Mouse (Mus musculus): ENCODE measurements around the gene Ppy. TPM values are rescaled to one million over a fixed set of nuclear protein-coding genes. Genes with fewer than 3 reads are reported as not detected.

Ppy gene
- polyA plus RNA-seq, 1 experiment = not detected

- Histone ChIP-seq H3K79me2 (ENCODE audit: control insufficient read depth, insufficient read depth) (no peaks in the 10 kb centered on the region), H3K4me3 (no peak overlapping the region), H3K27me3 (ENCODE audit: control insufficient read depth, insufficient read depth, insufficient read length) (peaks cover 4% of the 10 kb centered on the region), H3K36me3 (ENCODE audit: control insufficient read depth, insufficient read depth) (no peaks in the 10 kb centered on the region), H3K4me2 (ENCODE audit: low read depth) (no peak overlapping the region), H3ac (ENCODE audit: control insufficient read depth, insufficient read length) (no peak overlapping the region)
- TF ChIP-seq POLR2A (IDR thresholded peaks at IDR 0.05; ENCODE audit: insufficient read length, low read depth) (no peak), USF1 (IDR thresholded peaks at IDR 0.05; ENCODE audit: low read depth) (no peak), CEBPB (IDR thresholded peaks at IDR 0.05; ENCODE audit: insufficient read depth, poor library complexity, severe bottlenecking) (no peak), SRF (IDR thresholded peaks at IDR 0.05; ENCODE audit: control insufficient read depth, insufficient read length, low read depth) (no peak), POLR2AphosphoS2 (IDR thresholded peaks at IDR 0.05; ENCODE audit: insufficient read length, low read depth) (no peak), TCF3 (IDR thresholded peaks at IDR 0.05; ENCODE audit: insufficient read length, low read depth) (no peak), MAX (IDR thresholded peaks at IDR 0.05; ENCODE audit: low read depth) (no peak), MYOG (IDR thresholded peaks at IDR 0.05; ENCODE audit: control insufficient read depth in 1 of 3, insufficient read depth in 1 of 3, insufficient read length in 2 of 3, low read depth in 2 of 3) (no peak), TCF12 (IDR thresholded peaks at IDR 0.05; ENCODE audit: insufficient read depth, poor library complexity, severe bottlenecking) (no peak), E2F4 (IDR thresholded peaks at IDR 0.05; ENCODE audit: insufficient read depth) (no peak), REST (IDR thresholded peaks at IDR 0.05; ENCODE audit: insufficient read depth, insufficient read length) (no peak), MYOD1 (IDR thresholded peaks at IDR 0.05; ENCODE audit: control insufficient read depth in 1 of 3, insufficient read length in 2 of 3, low read depth in 2 of 3) (no peak)
Measured at GRCm38 (mm10) chr11:102061941-102062473, 39.1 kb downstream of the Ppy start.

GRCm38 (mm10) chr11:102061236-102061940 is 39.7 kb downstream of the Ppy start:
- Histone ChIP-seq H3K36me3 (ENCODE audit: control insufficient read depth, insufficient read depth) (no peaks in the 10 kb centered on the region), H3K4me3 (no peak overlapping the region), H3K79me2 (ENCODE audit: control insufficient read depth, insufficient read depth) (no peaks in the 10 kb centered on the region), H3K27me3 (ENCODE audit: control insufficient read depth, insufficient read depth, insufficient read length) (peaks cover 10% of the 10 kb centered on the region), H3K4me2 (ENCODE audit: low read depth) (no peak overlapping the region), H3ac (ENCODE audit: control insufficient read depth, insufficient read length) (no peak overlapping the region)
- TF ChIP-seq MAX (IDR thresholded peaks at IDR 0.05; ENCODE audit: low read depth) (no peak), MYOD1 (IDR thresholded peaks at IDR 0.05; ENCODE audit: control insufficient read depth in 1 of 3, insufficient read length in 2 of 3, low read depth in 2 of 3) (no peak), USF1 (IDR thresholded peaks at IDR 0.05; ENCODE audit: low read depth) (peak; percentile 50)

- H3ac ChIP-seq (ENCODE audit: control insufficient read depth, insufficient read length) = no peak overlapping the region
- TF ChIP-seq CEBPB (IDR thresholded peaks at IDR 0.05; ENCODE audit: insufficient read depth, poor library complexity, severe bottlenecking) = no peak
- TF ChIP-seq USF1 (IDR thresholded peaks at IDR 0.05; ENCODE audit: low read depth) = no peak
- TF ChIP-seq POLR2AphosphoS2 (IDR thresholded peaks at IDR 0.05; ENCODE audit: insufficient read length, low read depth) = no peak
- TF ChIP-seq POLR2A (IDR thresholded peaks at IDR 0.05; ENCODE audit: insufficient read length, low read depth) = no peak
- TF ChIP-seq MYOG (IDR thresholded peaks at IDR 0.05; ENCODE audit: control insufficient read depth in 1 of 3, insufficient read depth in 1 of 3, insufficient read length in 2 of 3, low read depth in 2 of 3) = no peak
- TF ChIP-seq TCF3 (IDR thresholded peaks at IDR 0.05; ENCODE audit: insufficient read length, low read depth) = no peak
- TF ChIP-seq SRF (IDR thresholded peaks at IDR 0.05; ENCODE audit: control insufficient read depth, insufficient read length, low read depth) = no peak
- TF ChIP-seq MAX (IDR thresholded peaks at IDR 0.05; ENCODE audit: low read depth) = no peak
- no peak overlapping the region for H3K4me3 ChIP-seq
- no peaks in the 10 kb centered on the region for H3K36me3 ChIP-seq (ENCODE audit: control insufficient read depth, insufficient read depth)
- H3K79me2 ChIP-seq (ENCODE audit: control insufficient read depth, insufficient read depth) = no peaks in the 10 kb centered on the region
- peaks cover 54% of the 10 kb centered on the region for H3K27me3 ChIP-seq (ENCODE audit: control insufficient read depth, insufficient read depth, insufficient read length)
- no peak overlapping the region for H3K4me2 ChIP-seq (ENCODE audit: low read depth)
Measured at GRCm38 (mm10) chr11:102053847-102054246, 47.3 kb downstream of the Ppy start.

GRCm38 (mm10) chr11:102053183-102053582 is 47.9 kb downstream of the Ppy start:
- no peak overlapping the region for H3K4me3 ChIP-seq
- H3ac ChIP-seq (ENCODE audit: control insufficient read depth, insufficient read length) = no peak overlapping the region
- no peaks in the 10 kb centered on the region for H3K36me3 ChIP-seq (ENCODE audit: control insufficient read depth, insufficient read depth)
- no peak overlapping the region for H3K4me2 ChIP-seq (ENCODE audit: low read depth)
- TF ChIP-seq TCF12 (IDR thresholded peaks at IDR 0.05; ENCODE audit: insufficient read depth, poor library complexity, severe bottlenecking) (no peak), USF1 (IDR thresholded peaks at IDR 0.05; ENCODE audit: low read depth) (no peak), SRF (IDR thresholded peaks at IDR 0.05; ENCODE audit: control insufficient read depth, insufficient read length, low read depth) (no peak), TCF3 (IDR thresholded peaks at IDR 0.05; ENCODE audit: insufficient read length, low read depth) (no peak), MAX (IDR thresholded peaks at IDR 0.05; ENCODE audit: low read depth) (no peak), POLR2A (IDR thresholded peaks at IDR 0.05; ENCODE audit: insufficient read length, low read depth) (no peak), REST (IDR thresholded peaks at IDR 0.05; ENCODE audit: insufficient read depth, insufficient read length) (no peak), MYOD1 (IDR thresholded peaks at IDR 0.05; ENCODE audit: control insufficient read depth in 1 of 3, insufficient read length in 2 of 3, low read depth in 2 of 3) (no peak), MYOG (IDR thresholded peaks at IDR 0.05; ENCODE audit: control insufficient read depth in 1 of 3, insufficient read depth in 1 of 3, insufficient read length in 2 of 3, low read depth in 2 of 3) (no peak), E2F4 (IDR thresholded peaks at IDR 0.05; ENCODE audit: insufficient read depth) (no peak), POLR2AphosphoS2 (IDR thresholded peaks at IDR 0.05; ENCODE audit: insufficient read length, low read depth) (no peak), CEBPB (IDR thresholded peaks at IDR 0.05; ENCODE audit: insufficient read depth, poor library complexity, severe bottlenecking) (no peak)
- H3K27me3 ChIP-seq (ENCODE audit: control insufficient read depth, insufficient read depth, insufficient read length) = peaks cover 57% of the 10 kb centered on the region
- no peaks in the 10 kb centered on the region for H3K79me2 ChIP-seq (ENCODE audit: control insufficient read depth, insufficient read depth)

GRCm38 (mm10) chr11:102052697-102053096 is 48.4 kb downstream of the Ppy start:
- Histone ChIP-seq H3K79me2 (ENCODE audit: control insufficient read depth, insufficient read depth) (no peaks in the 10 kb centered on the region), H3ac (ENCODE audit: control insufficient read depth, insufficient read length) (no peak overlapping the region), H3K4me2 (ENCODE audit: low read depth) (no peak overlapping the region), H3K27me3 (ENCODE audit: control insufficient read depth, insufficient read depth, insufficient read length) (peaks cover 62% of the 10 kb centered on the region), H3K36me3 (ENCODE audit: control insufficient read depth, insufficient read depth) (no peaks in the 10 kb centered on the region), H3K4me3 (no peak overlapping the region)
- TF ChIP-seq POLR2A (IDR thresholded peaks at IDR 0.05; ENCODE audit: insufficient read length, low read depth) (no peak), REST (IDR thresholded peaks at IDR 0.05; ENCODE audit: insufficient read depth, insufficient read length) (no peak)

Data from myocyte (in vitro differentiated cells).